Mouse (Mus musculus) embryonic facial prominence, embryonic 13.5 days (tissue): ENCODE measurements around the gene Adgrl1. TPM values are rescaled to one million over a fixed set of nuclear protein-coding genes. Genes with fewer than 3 reads are reported as not detected.
"Not testable (repeated sequence)": the region's sequence is repeated elsewhere in the genome, so short reads cannot be mapped to it uniquely, and the experiment has no call there.

ENCODE experiments used
- ATAC-seq: fragments of 200-750 bp; cut with Nextera tagmentation; 2 replicates; pipeline ENCODE4 v1.8.0; 2017; ENCODE audit warnings: low read depth; ENCODE audit not compliant: insufficient number of reproducible peaks, insufficient read depth, low FRiP score, low TSS enrichment
- H3K27ac ChIP-seq: fragments of 300-500 bp; sonication (generic); 2 replicates; pipeline ENCODE4 v1.5.1; 2015; ENCODE audit warnings: moderate library complexity, mild to moderate bottlenecking, inconsistent platforms
- H3K27me3 ChIP-seq: fragments of 300-500 bp; sonication (generic); 2 replicates; pipeline ENCODE4 v1.6.1; 2015; ENCODE audit warnings: mild to moderate bottlenecking, inconsistent platforms
- H3K36me3 ChIP-seq: fragments of 300-500 bp; sonication (generic); 2 replicates; pipeline ENCODE4 v1.6.1; 2015; ENCODE audit warnings: mild to moderate bottlenecking, inconsistent platforms
- H3K4me1 ChIP-seq: fragments of 300-500 bp; sonication (generic); 2 replicates; pipeline ENCODE4 v1.6.1; 2015; ENCODE audit warnings: inconsistent platforms
- H3K4me2 ChIP-seq: fragments of 300-500 bp; sonication (generic); 2 replicates; pipeline ENCODE4 v1.6.1; 2015; ENCODE audit warnings: moderate library complexity, mild to moderate bottlenecking, inconsistent platforms
- H3K4me3 ChIP-seq: fragments of 300-500 bp; sonication (generic); 2 replicates; pipeline ENCODE4 v1.5.1; 2015; ENCODE audit warnings: mild to moderate bottlenecking, inconsistent platforms
- H3K9ac ChIP-seq: fragments of 300-500 bp; sonication (generic); 2 replicates; pipeline ENCODE4 v1.6.1; 2015; ENCODE audit warnings: mild to moderate bottlenecking, inconsistent platforms
- H3K9me3 ChIP-seq: fragments of 300-500 bp; sonication (generic); 2 replicates; pipeline ENCODE4 v1.6.1; 2016; ENCODE audit warnings: inconsistent platforms
- WGBS: fragments of 180-500 bp; shearing (Covaris S2); methylation state at CpG from one replicate; pipeline ENCODE4 v1.1.7; 2015; ENCODE audit warnings: mixed read lengths; 5-methylcytosine and 5-hydroxymethylcytosine counted together
- microRNA-seq: library from miRNA; unstranded; fragments of <30 nt; microRNA quantifications from one replicate; pipeline ENCODE4, GENCODE M21; 2016
- polyA plus RNA-seq: library from polyadenylated mRNA; unstranded; fragments of >200 nt; fragmentation: Nextera tagmentation; extraction: Ambion mirVana; gene quantifications from 2 replicates; pipeline ENCODE4 v1.2.1, GENCODE M21; 2015

The Adgrl1 gene
- polyA plus RNA-seq, 1 experiment from 2014 or later: 31.6 TPM

DNA sequence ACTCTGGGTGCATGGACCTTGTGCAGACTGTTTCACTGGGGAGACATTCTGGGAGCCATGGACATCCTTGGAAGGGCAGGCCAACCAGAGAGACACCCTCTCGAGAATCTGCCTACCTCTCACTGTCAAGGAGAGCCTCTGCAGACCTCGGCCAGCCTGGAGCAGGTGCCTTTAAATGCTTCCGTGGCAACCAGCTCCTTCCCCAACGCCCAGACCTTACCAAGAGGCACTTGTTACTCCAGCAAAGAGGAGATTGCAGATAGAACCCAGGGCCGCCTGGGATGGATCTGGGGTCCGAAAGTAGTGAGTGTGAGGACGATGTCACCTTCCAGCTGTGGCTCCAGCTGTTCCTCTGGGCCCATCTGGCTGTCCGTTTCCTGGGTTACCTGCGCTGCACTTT lies 78.3 kb downstream of the Adgrl1 start:
- H3K9ac ChIP-seq: peak overlapping the region; percentile 40
- no peak overlapping the region for H3K4me2 ChIP-seq
- no peak for ATAC-seq
- peaks cover 41% of the 10 kb centered on the region for H3K36me3 ChIP-seq
- peaks cover 31% of the 10 kb centered on the region for H3K4me1 ChIP-seq
- 0 out of 2 replicates have a peak overlapping the region, but pooled peaks have one; percentile 7 for H3K27ac ChIP-seq
- no peak overlapping the region for H3K4me3 ChIP-seq
- no peaks in the 10 kb centered on the region for H3K9me3 ChIP-seq
- H3K27me3 ChIP-seq: no peaks in the 10 kb centered on the region
- 75% methylated on average over 9 of the region's 9 CpGs for WGBS

DNA sequence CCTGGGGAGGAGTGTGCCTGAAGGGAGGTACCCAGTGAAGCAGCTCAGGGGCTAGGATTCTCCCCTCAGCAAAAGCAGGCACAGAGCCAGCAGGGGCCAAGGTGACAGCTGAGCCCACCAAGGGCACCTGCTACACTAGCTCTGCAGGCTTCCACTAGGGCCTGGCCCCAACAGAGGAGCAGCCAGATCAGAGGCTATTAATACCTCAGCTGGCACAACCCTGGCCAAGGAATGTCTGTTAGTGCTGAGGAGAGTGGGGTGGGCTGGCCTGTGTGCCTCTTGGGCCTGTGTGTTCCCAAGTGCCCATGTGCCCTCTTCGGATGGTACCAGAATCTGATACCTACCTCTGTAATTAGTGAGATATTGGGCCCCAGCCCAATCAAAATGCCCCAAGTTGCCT lies 80.3 kb downstream of the Adgrl1 start:
- Histone ChIP-seq H3K27me3 (no peaks in the 10 kb centered on the region), H3K4me3 (no peak overlapping the region), H3K9ac (no peak overlapping the region), H3K27ac (no peak overlapping the region), H3K4me2 (no peak overlapping the region), H3K36me3 (peaks cover 59% of the 10 kb centered on the region), H3K4me1 (peaks cover 18% of the 10 kb centered on the region), H3K9me3 (no peaks in the 10 kb centered on the region)
- WGBS: 81% methylated on average over 1 of the region's 1 CpGs
- ATAC-seq: no peak

DNA sequence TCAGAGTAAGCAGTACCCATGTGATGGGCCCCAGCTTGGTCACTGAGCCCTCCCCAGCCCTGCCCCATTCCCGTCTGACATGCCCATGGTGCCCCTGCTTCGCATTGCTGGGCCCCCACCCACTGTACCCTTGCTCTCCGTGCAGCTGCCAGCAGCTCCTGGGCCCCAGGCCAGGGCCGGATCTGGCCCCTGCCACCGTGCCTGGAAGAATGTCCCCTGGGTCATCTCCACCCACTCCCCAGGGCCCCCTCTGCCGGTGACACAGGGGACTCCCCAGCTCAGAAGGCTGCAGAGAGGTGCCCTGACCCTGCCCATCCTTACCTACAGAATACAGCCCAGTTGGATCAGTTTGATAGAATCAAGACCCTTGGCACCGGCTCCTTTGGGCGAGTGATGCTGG lies 80.9 kb downstream of the Adgrl1 start:
- Histone ChIP-seq H3K27me3 (no peaks in the 10 kb centered on the region), H3K4me3 (no peak overlapping the region), H3K9me3 (no peaks in the 10 kb centered on the region), H3K9ac (no peak overlapping the region), H3K4me1 (peaks cover 18% of the 10 kb centered on the region), H3K4me2 (no peak overlapping the region), H3K27ac (no peak overlapping the region), H3K36me3 (peaks cover 64% of the 10 kb centered on the region)
- WGBS: 83% methylated on average over 8 of the region's 8 CpGs
- no peak for ATAC-seq

DNA sequence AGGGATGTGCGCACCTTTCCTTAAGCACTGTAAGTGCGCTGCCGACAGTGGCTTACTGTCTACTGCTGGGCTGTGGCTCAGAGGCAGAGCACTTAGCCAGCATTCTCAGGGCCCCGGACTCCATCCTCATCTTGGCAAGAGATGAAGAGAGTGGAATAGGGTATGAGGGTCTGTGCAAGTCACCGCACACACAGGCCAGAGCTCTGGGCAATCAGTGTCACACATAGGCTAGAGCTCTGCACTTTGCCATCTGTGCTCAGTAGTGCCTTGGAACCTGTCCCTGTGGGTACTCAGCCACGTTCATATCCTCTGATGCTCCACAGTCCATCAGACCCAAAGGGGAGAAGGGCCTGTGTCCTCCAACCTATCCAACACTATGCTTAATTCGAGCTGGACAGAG lies 81.6 kb downstream of the Adgrl1 start:
- Histone ChIP-seq H3K4me3 (no peak overlapping the region), H3K36me3 (peaks cover 71% of the 10 kb centered on the region), H3K27me3 (no peaks in the 10 kb centered on the region), H3K9me3 (no peaks in the 10 kb centered on the region), H3K4me2 (no peak overlapping the region), H3K9ac (no peak overlapping the region), H3K27ac (no peak overlapping the region), H3K4me1 (peaks cover 15% of the 10 kb centered on the region)
- WGBS: 94% methylated on average over 7 of the region's 7 CpGs
- ATAC-seq: no peak

DNA sequence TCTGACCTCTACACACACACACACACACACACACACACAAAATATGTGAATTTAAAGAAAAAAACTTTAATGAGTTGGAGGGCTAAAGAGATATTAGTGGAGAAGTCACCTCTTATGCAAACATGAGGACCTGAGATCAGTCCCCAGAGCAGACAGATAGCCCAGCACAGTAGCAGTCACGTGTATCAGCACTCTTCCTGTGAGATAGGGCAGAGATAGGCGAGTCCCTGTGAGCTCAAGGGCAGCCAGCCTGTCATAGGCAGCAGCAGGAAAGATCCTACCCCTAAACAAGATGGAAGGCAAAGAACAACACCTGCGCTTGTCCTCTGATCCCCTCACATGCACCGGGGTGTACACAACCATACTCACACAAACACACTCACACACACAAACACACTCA lies 82.5 kb downstream of the Adgrl1 start:
- Histone ChIP-seq H3K4me2 (no peak overlapping the region), H3K4me3 (no peak overlapping the region), H3K9ac (no peak overlapping the region), H3K4me1 (peaks cover 6% of the 10 kb centered on the region), H3K27ac (no peak overlapping the region), H3K36me3 (peaks cover 80% of the 10 kb centered on the region), H3K9me3 (no peaks in the 10 kb centered on the region), H3K27me3 (no peaks in the 10 kb centered on the region)
- no peak for ATAC-seq
- WGBS: 90% methylated on average over 4 of the region's 4 CpGs

DNA sequence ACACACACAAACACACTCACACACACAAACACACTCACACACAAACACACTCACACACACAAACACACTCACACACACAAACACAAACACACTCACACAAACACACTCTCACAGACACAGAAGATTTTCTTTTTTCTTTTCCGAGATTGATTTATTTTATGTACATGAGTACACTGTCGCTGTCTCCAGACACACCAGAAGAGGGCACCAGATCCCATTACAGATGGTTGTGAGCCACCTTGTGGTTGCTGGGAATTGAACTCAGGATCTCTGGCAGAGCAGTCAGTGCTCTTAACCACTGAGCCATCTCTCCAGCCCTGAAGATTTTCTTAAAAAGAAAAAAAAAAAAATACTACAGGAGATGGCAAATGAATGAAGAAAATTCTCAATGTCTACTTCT lies 83.3 kb downstream of the Adgrl1 start:
- ATAC-seq, H3K9me3 ChIP-seq, H3K4me2 ChIP-seq, H3K4me3 ChIP-seq, H3K27ac ChIP-seq, H3K9ac ChIP-seq, H3K27me3 ChIP-seq, H3K4me1 ChIP-seq: not testable (repeated sequence)
- peaks cover 84% of the 10 kb centered on the region for H3K36me3 ChIP-seq
- 98% methylated on average over 2 of the region's 2 CpGs for WGBS

DNA sequence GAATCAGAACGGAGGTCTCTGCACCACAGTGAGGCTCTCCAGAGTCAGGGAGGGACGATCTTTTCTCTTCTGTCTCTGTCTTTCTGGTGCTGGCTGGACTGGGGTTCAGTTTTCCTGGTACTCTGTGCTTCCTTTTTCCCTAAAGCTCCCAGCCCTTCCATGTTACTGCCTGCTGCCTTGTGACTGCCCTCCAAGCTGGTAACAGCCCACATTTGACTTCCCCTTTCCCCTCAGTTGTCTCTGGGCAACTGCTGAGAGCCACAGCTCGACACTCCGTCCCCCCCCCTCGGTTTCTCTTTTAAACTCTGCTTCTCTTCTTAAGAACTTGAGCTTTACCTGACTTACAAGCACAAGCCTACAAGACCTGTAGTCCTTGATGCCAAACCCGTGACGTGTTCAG lies 89.3 kb downstream of the Adgrl1 start:
- no peaks in the 10 kb centered on the region for H3K27me3 ChIP-seq
- H3K36me3 ChIP-seq: peaks cover 88% of the 10 kb centered on the region
- WGBS: 88% methylated on average over 7 of the region's 7 CpGs

DNA sequence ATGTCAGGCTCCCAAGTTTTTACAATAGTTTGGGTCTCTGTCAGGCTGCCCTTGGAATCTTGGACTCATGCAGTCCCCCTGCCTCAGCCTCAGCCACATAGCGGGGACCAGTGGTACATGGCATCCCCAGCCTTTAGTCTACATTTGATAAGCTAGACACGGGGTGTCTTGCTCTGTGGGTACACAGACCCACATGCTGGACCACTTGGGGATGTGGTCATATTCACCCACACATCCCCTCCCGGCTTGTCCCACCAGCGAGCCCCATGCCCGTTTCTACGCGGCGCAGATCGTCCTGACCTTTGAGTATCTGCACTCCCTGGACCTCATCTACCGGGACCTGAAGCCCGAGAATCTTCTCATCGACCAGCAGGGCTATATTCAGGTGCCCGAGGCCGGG lies 90.3 kb downstream of the Adgrl1 start:
- 92% methylated on average over 14 of the region's 14 CpGs for WGBS

More for the DNA sequence above, 89.3 kb downstream of the Adgrl1 start:
- no peak overlapping the region for H3K27ac ChIP-seq
- H3K4me1 ChIP-seq: no peaks in the 10 kb centered on the region
- no peak overlapping the region for H3K4me3 ChIP-seq
- H3K9ac ChIP-seq: no peak overlapping the region
- H3K4me2 ChIP-seq: no peak overlapping the region
- ATAC-seq: no peak
- H3K9me3 ChIP-seq: no peaks in the 10 kb centered on the region

More for the DNA sequence above, 90.3 kb downstream of the Adgrl1 start:
- H3K9ac ChIP-seq: no peak overlapping the region
- H3K27me3 ChIP-seq: no peaks in the 10 kb centered on the region
- H3K4me1 ChIP-seq: no peaks in the 10 kb centered on the region
- H3K4me2 ChIP-seq: no peak overlapping the region
- no peaks in the 10 kb centered on the region for H3K9me3 ChIP-seq
- peaks cover 88% of the 10 kb centered on the region for H3K36me3 ChIP-seq
- H3K4me3 ChIP-seq: no peak overlapping the region
- no peak for ATAC-seq
- no peak overlapping the region for H3K27ac ChIP-seq

Small RNA genes lying within 50 kb of the gene (microRNA-seq; reads per million reads assigned to microRNA genes)
- gene Gm44330 (not detected), gene Gm44450 (not detected)

Other genes with a start within 250 kb of the Adgrl1 start
- gene Gipc1, start 247.4 kb upstream of the Adgrl1 start, polyA plus RNA-seq: 186 and 190 TPM in 2 replicates
- gene Ptger1, start 233.4 kb upstream of the Adgrl1 start, polyA plus RNA-seq: 1.5 and 2.1 TPM in 2 replicates
- gene Pkn1, start 200.9 kb upstream of the Adgrl1 start, polyA plus RNA-seq: 23.5 and 24.0 TPM in 2 replicates
- 131 and 148 TPM in 2 replicates for gene Ddx39, start 184.9 kb upstream of the Adgrl1 start, polyA plus RNA-seq
- gene Adgre5, start 158.8 kb upstream of the Adgrl1 start, polyA plus RNA-seq: 27.1 and 27.7 TPM in 2 replicates
- 0.55 and 0.63 TPM in 2 replicates for gene Gm10644, start 55.1 kb downstream of the Adgrl1 start, polyA plus RNA-seq
- gene Asf1b, start 55.4 kb downstream of the Adgrl1 start, polyA plus RNA-seq: 58.0 and 61.3 TPM in 2 replicates
- 148 and 159 TPM in 2 replicates for gene Prkaca, start 72.9 kb downstream of the Adgrl1 start, polyA plus RNA-seq
- 14.5 and 15.8 TPM in 2 replicates for gene Samd1, start 97.6 kb downstream of the Adgrl1 start, polyA plus RNA-seq
- 0.73 and 1.6 TPM in 2 replicates for gene 1700067K01Rik, start 101.4 kb downstream of the Adgrl1 start, polyA plus RNA-seq
- 0.59 TPM in 1 of 2 replicates, not detected in the other for gene 2210011C24Rik, start 112.1 kb downstream of the Adgrl1 start, polyA plus RNA-seq
- 6.9 and 8.5 TPM in 2 replicates for gene Palm3, start 121.4 kb downstream of the Adgrl1 start, polyA plus RNA-seq
- gene Il27ra, start 142.5 kb downstream of the Adgrl1 start, polyA plus RNA-seq: 0.66 and 1.0 TPM in 2 replicates
- not detected in 2 replicates for gene Rln3, start 144.9 kb downstream of the Adgrl1 start, polyA plus RNA-seq
- gene Gm10643, start 165.0 kb downstream of the Adgrl1 start, polyA plus RNA-seq: 1.6 and 2.0 TPM in 2 replicates
- gene Rfx1, start 166.7 kb downstream of the Adgrl1 start, polyA plus RNA-seq: 8.7 and 10.1 TPM in 2 replicates
- gene Dcaf15, start 204.7 kb downstream of the Adgrl1 start, polyA plus RNA-seq: 10.8 and 12.2 TPM in 2 replicates
- 1.6 and 2.0 TPM in 2 replicates for gene Podnl1, start 225.9 kb downstream of the Adgrl1 start, polyA plus RNA-seq
- gene Cc2d1a, start 247.8 kb downstream of the Adgrl1 start, polyA plus RNA-seq: 28.2 and 30.7 TPM in 2 replicates
- 1.4 and 1.8 TPM in 2 replicates for gene 4930432K21Rik, start 247.9 kb downstream of the Adgrl1 start, polyA plus RNA-seq